Mouse (Mus musculus) thymus, adult 2 months (tissue): ENCODE data around the gene Gm3336.

ENCODE experiments used
- CTCF ChIP-seq: fragments of 200-500 bp; IDR thresholded peaks from 2 replicates; pipeline ENCODE4 v1.5.1; 2012; ENCODE audit warnings: mild to moderate bottlenecking, control low read depth, low read length, moderate library complexity, borderline replicate concordance; ENCODE audit not compliant: control insufficient read depth, poor library complexity, insufficient read depth; ENCODE audit errors: extremely low read depth
- POLR2A ChIP-seq: fragments of 200-500 bp; IDR thresholded peaks from 2 replicates; pipeline ENCODE4 v1.6.1; 2012; ENCODE audit warnings: mild to moderate bottlenecking, low read length, control low read depth, moderate library complexity; ENCODE audit not compliant: control insufficient read depth, poor library complexity, insufficient read depth; ENCODE audit errors: extremely low read depth

- TF ChIP-seq CTCF (no peak), POLR2A (no peak)
These were observed 8.4 kb downstream of the Gm3336 start for GRCm38 (mm10) chr8:70726721-70727120.
